Mouse (Mus musculus) lung, postnatal 36 days (tissue): ENCODE data around the gene Hoxa11.
A peak's percentile ranks its signal among the peaks of the same experiment; 100 is the strongest.

Experiments
- DNase-seq: peaks from one replicate; pipeline ENCODE4 v3.0.0; 2022; ENCODE audit warnings: mixed read lengths

Gene Hoxa11

DNA sequence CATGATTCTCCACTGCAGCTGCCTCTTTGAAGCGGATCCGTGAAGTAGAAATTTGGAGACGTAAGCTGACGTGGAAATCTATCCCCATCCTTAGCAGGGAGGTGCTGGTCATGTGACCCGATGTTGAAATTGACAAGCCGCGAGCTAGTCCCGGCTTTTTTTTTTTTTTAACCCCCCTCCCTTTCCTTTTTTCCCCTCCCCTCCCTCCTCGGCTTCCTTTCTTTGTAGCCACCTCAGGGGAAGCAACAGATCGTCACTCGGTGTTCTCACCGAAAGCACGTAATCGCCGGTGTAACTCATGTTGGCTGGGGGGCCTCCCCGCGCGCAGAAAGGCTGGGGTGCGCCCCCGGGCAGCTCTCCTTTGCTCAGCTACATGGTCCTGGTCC, at the start of gene Hoxa11:
TSS of gene Hoxa11 (minus strand) at position 54 of the 386 bp plus-strand sequence.
- no peak for DNase-seq

DNA sequence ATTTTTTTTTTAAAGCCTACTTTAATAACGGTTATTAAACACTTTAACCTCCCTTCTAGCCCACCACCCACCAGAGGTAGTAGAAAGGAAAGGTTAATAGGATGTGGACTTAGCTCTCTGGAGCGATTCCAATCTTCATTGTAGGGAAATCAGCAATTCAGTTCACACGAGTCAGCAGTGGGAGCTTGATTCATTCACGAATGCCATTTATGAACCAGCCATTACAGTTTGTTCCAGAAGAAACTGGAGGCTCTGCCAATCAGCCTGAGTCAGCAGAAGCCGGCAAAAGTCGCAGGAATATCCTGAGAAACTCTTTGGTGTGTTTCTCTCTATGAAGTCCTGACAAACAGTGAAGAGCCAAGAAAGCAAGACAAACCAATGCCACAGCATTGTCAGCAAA, 49.0 kb upstream of the Hoxa11 start:
- DNase-seq: no peak

DNA sequence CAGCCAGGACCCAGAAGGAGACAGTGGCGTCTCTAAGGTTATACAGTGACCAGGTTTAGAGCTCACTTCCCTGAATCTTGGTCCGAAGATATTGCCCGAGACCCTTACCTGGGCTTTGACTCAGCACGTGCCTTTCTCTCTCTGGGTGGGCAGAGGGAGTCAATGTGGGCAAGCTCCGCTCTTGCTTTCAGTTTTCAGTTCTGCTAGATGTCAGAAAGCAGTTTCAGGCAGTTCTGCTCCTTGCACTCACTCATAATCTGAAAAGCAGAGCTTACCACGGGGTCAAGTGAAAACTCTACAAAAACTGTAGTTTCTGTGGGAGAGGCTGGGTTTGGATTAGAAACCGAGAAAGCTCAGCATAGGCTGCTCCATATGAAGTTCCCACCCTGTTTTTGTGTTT, 46.7 kb upstream of the Hoxa11 start:
- DNase-seq: no peak

DNA sequence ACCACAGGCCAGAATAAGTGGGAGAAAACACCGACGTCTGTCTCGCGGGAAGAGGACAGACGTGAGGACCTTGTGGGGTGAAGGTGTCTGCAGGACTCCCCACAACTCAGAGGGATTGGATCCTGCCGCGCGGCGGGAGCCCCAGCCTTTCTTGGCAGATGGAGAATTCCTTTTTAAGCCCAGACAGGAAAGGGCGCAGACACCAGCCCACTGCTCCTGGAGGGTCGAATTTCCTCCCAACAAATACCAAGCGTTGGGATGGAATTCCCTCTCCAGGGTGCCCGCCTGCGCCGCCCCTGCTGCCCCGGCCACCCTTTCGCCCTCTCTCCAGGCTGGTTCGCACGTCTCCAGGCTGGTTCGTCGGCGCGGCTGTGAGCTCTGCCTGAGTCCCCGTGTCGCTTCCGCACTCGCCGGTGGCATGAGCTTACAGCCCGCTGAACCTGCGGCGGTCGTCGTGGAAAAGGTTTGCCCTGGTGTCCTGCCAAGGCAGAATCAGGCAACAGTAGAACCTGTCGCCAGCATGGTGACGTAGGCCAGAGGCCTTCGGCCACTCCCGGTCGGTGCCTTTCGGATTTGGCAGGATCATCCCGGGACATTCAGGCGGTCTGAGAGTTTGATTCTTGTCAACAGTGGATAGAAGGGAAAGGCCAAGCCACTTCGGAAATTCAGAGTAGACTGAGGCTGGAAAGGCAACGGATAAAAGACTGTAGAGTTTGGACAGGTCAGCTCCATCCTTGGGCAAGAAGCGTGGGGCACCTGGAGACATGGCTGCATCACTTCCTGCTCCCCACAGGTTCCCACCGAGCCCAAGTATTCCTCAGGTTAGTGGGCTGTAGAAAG, 45.6 kb upstream of the Hoxa11 start:
- DNase-seq: no peak

DNA sequence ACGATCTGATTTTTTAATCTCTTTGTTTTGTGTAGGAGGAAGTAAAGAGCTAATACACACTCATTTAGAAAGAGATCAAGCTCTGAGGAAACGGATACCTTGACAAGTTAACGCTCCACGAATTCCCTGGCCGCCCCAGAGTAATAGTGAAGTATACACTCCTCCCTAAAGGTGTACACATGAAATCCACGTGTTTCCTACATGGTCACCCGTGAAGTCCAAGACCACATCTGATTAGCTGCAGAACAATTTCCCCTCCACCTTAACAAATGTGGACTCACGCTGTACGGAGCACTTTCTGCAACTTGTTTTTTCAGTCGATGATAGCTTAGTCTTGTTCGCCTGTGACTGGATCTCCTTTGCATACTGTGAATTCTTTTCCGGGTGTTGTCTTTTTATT, 44.6 kb upstream of the Hoxa11 start:
- DNase-seq: no peak

DNA sequence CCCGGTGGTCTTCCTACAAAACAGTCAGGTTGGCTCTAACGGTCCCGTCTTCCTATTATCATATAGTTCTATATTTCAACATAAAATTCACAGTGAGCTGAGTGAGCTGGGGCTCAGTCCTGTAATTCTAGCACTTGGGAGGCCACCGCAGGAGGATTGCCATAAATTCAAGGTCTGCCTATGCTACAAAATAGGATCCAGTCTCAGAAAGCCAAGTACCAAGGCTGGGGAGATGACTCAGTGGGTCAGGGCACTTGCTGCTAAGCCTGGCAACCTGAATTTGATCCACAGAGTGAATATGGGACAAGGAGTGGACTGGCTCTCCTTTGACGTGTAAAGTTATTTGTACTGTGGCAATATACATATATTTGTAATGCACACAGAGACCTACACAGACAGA, 38.3 kb upstream of the Hoxa11 start:
- DNase-seq: no peak

DNA sequence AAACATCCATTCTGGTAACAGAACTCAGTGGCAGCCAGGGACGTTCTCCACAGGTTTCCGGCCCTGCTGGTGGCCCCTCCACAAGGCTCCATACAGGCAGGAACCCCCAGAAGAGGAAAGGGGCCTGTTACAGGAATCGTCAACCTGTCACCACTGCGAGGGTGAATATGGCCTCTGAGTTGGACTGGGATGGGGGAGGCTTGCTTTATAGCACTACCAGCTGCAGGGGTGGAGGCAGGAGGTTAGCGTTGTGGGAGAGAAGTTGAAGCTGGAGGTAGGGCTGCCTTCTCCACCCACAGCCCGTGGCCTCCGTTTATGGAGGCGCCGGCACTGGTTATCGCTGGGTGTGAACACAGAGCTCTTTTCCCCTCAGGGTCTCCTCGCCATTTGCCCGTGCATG, 35.5 kb upstream of the Hoxa11 start:
- DNase-seq: no peak

DNA sequence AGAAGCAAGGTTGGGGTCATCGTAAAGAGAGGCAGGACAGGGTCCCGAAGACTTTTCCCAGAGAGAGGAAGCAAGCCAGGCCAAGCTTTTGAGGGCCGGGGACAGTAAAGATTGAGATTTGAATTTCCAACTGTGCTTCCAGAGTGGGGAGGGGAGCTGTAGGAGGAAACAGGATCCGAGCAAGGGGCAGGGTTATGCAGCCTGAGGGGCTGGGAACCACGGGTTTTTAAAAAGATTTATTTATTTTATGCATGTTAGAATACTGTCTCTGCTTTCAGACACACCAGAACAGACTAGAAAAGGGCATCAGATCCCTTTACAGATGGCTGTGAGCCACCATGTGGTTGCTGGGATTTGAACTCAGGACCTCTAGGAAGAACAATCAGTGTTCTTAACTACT, 31.3 kb upstream of the Hoxa11 start:
- no peak for DNase-seq

DNA sequence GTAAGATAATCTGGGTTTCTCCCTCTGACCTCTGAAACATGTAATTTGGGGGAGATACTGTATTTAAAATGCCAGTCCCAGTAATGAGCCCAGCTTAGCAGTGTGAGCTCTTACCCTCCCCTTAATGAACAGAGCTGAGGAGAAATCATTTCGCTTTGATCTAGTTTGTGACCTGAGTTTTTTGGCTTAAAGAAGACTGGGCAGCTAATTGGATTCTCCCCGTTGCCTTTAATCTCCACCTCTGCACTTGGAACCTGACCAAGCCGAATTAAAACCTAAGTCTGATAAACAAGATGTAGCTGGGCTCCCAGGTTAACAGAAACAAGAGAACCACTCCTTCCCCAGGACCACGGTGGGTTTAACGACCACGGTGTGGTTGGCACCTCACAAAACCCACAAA, 30.8 kb upstream of the Hoxa11 start:
- DNase-seq: no peak

DNA sequence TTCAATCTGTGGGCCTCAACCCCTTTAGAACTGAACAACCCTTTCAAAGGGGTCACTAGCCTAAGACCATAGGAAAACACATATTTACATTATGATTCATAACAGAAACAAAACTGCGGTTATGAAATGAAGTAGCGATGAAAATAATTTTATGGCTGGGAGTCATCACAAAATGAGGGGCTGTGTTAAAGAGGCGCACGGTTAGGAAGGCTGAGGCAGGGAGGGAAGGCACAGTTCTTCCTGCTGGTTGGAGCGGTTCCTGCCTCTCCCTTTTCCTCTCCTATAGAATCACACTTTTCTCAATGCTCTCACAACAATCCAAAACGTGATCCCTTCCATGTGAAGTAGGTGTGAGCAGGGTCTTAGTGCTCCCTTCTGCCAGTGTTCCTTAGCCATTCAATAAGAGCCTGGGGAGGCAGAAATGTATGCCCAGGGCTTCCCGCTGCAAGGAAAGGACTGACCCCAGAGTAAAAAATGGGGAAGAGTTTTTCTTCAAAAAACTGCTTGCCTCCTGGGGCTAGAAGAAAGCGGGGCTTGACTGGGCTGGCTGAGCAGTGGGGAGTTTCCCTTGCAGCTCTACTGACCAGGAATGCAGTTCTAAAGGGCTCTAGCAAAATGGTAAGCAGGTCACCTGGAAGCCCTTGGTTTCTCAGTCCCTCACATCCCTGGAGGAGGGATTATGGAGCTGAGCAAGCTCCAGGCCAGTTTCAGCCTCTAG, 30.1 kb upstream of the Hoxa11 start:
- DNase-seq: no peak

DNA sequence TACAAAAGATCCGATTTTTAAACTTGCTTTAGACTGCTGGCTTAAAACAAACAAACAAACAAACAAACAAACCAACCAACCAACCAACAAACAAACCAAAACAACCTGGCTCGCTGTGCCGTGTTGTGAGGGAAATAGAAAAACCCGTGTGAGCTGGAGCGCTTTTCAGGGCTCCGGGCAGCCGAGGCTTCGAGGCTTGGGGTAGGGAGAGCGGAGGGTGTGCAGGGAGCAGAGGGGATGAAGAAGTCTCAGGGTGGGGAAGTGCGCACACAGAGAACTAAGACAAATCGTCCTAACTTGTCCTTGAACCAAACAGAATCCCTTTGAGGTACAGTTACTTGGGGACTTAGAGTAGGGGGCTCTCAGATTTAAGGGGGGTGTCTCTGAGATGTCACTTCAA, 29.0 kb upstream of the Hoxa11 start:
- DNase-seq: no peak

DNA sequence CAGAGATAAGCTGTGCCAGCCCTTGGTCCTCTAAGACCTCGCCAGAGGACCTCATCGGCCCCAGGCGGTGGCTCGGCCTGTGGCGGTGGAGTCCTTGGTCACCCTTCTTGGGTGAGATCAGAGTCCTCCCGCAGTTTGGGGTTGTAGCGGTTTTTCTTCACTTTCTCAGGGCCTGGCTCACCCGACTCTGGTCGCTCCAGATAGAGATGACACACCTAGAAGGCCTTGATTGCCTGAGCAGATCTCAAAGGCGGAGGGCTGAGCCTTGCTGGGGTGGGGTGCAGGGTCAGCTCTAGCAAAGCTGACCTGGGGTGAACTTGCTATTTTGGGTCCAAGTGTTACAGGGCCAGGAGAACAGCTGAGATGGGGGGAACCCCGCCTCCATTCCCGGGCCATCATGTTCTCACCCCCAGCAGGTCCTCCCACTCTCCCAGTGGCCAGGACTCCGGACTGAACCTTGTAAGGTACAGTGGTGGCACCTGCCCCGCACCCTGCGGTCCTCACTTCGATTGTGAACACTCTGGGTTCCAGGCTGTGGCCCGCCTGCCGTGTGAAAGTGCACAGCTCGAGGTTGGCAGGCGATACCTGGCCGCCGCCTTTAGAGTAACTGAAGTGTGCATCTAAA, 28.2 kb upstream of the Hoxa11 start:
- DNase-seq: no peak

DNA sequence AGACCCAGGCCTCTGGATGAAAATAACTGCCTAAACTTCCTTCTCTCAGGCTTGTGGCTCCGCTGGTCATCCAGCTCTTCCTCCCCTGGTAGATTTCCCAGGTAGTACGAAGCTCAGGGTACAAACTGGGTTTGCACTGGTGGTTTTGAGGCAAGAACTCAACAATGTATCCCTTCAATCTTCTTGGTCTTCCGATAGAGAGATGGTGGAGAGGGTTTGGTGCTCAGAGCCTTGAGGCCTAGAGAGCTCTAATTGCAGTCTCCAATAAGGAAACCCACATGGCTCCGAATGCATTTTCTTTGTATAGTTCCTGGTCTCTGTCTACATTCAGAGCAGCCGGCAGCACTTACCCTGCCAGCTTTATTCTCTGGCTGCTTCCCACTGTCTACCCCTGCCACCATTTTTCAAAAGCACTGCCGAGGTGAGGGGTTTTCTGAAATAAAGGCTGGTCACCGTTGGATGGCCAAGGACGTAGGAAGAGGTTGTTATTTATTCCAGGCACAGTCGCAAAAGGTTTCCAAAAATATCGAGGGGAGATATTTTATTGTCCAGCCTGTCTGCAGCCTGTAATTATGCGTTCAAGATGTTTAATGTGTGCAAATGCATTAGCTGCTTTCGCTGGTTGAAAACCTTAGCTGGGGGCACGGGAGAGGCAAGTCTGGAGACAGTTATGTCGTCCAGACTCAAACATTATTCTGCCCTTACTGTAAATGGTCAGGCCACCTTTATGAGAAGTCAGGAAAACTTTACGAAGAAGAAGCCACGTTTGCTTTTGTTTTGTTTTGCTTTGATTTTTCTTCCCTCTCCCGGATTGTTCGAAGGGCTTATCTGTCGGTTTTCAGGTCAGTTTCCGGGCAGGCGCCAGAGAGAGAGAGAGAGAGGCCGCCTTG, 27.4 kb upstream of the Hoxa11 start:
- DNase-seq: no peak

DNA sequence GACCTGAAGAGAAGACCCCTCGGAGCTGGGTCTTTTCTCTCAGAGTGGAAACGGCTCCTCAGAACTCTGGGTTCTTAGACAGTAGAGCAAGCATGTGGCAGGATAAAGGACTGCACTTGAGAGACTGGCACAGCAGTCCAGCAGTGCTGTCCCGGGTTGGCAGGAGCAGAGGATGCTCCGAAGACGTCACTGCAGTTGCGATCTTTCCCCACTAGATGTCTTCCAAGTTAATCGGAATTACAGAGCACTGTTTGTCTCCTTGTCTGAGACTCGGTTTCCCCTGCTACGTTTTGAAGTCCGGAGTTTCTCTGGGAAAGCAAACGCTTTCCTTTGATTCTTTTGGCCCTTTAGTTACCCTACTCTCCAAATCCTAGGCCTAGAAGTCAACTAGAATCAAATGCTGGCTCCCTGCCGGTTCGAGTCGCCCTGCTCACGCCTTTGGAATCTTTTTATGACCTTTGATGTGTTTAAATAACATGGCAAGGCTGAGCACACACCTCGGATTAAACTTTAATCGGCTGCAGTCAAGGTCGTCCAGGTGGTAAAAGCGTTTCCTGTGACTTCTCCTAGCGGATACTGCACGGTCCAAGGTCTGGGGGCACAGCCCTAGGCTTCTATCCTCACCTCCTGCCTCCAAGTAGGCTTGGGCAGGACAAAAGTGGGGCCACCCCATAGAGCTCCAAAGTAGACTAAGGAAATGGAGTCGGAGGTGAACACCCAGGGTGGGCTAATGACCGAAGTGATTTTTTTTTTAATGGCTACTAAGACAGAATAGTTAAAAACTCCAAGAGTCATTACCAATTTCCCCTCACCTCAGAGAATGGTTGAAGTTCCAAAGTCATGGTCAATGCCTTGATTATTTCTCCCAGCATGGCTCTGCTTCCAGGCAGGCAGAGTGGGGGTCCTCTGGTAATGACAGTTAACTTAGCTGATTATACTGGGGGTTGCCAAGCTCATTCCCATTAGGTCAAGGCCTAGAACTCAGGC, 25.2 kb upstream of the Hoxa11 start:
- DNase-seq: peak; percentile 82

DNA sequence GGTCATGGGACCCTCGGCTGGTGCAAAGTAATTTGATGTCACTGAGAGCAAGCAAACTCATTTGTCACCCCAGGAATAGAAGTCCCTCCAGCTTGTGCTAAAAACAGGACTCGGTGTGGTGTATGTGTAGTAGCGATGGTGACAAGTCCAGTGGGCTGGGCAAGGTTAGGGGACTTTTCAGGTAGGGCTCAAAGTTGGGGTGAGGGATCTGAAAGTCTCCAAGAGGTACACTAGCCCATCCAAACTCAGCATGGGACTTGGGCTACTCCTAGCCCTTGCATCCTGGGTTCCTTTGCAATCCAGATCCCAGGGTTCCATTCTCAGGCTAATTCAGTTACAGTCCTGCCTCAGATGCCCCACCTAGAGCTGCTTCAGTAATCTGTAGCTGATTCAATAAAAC, 23.1 kb upstream of the Hoxa11 start:
- no peak for DNase-seq

DNA sequence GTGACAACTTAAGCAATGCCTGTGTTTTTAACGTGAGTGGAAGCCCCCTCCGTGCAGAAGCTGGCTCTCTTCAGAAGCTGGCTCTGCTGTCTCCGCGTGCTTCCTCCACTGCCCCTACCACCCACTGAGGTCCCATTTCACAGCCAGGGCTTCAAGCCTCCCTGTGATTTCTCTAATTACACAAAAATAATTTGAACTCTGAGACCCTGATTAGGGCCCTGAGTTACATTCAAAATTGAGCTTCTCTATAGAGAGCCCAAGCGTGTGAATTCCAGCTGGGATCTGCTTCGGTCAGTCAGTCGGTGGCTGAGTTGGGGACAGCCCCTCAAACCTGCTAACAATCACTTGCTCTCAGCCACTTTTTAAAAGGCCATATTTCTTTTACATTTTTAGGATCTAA, 22.7 kb upstream of the Hoxa11 start:
- DNase-seq: no peak

DNA sequence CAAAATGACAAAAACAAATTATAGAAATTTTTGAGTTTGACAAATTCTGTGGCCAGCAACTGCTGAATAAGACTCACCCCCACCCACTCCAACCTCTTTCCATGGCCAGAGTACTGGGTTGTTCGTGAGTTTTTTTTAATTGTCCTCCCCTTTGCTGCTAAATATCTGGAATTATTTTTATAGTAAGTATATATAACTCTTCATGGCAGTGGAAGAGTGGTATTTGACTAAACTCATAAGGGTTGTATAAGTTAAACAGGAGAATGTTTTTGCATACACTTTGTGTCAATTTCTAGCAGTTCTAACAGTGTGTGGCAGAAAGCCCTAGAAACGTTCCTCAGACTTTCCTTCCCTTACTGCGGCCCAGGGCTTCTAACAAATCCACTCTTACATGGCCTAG, 22.1 kb upstream of the Hoxa11 start:
- DNase-seq: no peak

DNA sequence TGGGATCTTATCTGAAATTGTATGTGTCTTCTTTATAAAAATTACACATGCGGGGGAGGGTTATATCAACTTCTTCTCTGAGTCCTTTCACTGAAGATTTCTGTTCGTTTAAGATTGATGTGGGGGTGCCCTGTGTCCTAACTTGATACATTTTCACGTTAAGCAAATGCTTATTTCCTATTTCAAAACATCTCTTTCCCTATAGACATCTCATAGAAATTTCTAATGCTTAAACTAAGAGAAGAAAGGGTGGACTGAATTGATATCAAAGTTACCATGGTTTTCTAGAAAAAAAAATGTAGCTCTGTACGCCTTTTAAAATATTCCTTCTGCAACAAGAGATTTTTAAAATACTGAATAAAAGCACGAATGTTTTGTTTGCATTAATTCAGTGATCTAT, 21.6 kb upstream of the Hoxa11 start:
- DNase-seq: no peak

DNA sequence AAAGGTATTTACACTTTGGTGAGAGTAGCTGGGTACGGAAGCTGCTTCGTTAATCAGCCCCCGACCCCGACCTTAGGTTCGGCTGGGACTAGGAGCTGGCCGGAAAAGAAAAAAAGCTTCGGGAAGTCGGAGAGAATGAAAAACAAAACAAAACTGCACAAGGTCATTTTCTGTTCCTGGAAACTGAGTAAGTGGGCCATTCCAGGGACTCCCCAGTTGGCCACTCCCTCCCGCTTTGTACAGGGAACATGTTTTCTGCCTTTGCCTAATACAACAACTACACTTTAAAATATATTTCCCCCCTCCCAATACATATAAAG, 21.0 kb upstream of the Hoxa11 start:
- DNase-seq: no peak

DNA sequence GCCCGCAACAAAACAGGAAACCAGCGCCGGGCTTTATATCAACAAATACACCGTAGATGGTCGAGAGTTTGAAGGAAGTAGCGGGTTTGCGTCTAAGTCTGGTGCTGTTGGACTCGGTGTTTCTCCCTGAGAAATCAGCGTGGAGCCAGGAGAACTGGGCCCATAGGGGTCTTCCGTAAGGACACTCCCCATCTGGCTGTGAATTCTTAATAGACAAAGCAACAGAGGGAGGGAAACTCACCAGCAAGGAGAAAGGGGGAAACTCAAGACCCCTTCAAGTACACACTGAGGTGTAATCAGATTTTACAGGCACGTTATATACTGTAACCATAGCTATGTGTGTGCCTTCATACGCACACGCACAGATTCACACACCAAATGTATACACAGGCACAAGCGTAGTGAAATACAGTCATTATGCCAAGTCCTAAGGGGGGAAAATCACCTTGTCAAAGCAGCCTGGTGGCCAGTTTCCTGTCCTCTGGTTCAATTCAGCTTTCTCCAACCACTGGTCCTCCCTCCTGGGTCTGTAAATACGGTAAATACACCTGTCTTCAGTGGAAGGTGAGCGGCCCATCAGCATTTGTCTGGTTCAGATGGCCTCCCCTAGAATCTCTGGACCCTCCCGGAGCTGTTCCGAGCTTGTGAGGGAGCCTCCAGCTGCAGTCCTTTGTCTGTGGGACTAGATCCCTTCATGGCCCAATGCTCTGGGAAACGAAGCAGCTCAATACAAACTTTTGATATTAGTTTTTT, 20.5 kb upstream of the Hoxa11 start:
- DNase-seq: no peak

DNA sequence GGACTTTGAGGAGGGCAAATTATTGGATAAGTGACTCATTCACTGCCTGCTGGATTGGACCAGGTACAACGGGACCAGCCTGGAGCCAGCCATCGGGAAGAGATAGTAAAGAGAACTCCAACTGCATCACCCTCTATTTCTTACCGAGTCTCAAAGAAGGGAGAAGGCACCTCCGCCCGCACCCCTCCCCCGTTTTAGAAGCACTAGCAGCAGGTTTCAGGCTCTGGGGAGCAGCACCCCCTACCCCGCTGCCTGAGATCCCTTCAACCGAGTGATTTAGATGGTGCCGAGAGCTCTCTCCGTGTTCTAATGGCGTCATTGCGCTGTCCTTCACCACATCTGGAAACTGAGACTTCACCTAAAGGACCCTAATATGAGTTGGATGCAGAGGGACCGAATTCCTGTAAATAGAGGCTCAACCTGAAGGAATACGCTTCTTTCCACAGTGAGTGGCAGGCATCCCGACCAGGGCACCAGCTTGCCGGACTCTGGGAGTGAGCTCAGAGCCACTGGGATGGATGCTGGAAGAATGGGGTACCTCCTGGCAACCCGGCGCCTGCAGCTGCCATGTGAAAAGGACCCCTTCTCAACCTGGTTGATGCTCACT, 19.8 kb upstream of the Hoxa11 start:
- DNase-seq: no peak
